Mouse (Mus musculus): ENCODE measurements around the gene Skp1a. TPM values are rescaled to one million over a fixed set of nuclear protein-coding genes. Genes with fewer than 3 reads are reported as not detected.

Skp1a gene
- polyA plus RNA-seq, 1 experiment from 2014 or later, result 979 TPM

DNA sequence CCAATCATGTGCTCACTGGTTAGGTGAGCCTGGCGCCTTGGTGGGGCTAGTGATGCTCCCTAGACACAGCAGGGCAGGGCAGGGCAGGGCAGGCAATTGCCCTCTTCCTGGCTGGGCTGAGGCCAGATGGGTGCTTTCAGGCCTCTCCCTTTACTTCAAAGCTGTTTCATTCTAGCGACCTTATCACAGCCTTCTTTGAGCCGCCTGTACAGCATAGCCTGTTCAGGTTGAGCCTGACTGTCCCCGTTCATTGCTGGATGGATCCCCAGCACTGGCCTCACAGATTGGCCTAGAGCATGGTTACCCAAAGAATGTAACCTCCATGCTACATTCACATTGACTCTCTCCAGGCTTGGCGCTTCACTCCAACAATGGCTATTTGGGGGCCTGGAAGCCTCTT is 1.1 kb upstream of the Skp1a start:
- Histone ChIP-seq H3K4me1 (peaks cover 21% of the 10 kb centered on the region), H3K4me3 (peak overlapping the region; percentile 97), H3K9ac (peak overlapping the region; percentile 97), H3K9me3 (replicated peaks) (no peaks in the 10 kb centered on the region), H3K27ac (peak overlapping the region; percentile 99; the same call in 1 of the 2 replicates), H3K4me2 (replicated peaks) (peak overlapping the region; percentile 77), H3K36me3 (peaks cover 2% of the 10 kb centered on the region), H3K27me3 (no peaks in the 10 kb centered on the region)
- 73% methylated on average over 5 of the region's 5 CpGs for WGBS
- no peak for ATAC-seq (ENCODE audit: low FRiP score)

DNA sequence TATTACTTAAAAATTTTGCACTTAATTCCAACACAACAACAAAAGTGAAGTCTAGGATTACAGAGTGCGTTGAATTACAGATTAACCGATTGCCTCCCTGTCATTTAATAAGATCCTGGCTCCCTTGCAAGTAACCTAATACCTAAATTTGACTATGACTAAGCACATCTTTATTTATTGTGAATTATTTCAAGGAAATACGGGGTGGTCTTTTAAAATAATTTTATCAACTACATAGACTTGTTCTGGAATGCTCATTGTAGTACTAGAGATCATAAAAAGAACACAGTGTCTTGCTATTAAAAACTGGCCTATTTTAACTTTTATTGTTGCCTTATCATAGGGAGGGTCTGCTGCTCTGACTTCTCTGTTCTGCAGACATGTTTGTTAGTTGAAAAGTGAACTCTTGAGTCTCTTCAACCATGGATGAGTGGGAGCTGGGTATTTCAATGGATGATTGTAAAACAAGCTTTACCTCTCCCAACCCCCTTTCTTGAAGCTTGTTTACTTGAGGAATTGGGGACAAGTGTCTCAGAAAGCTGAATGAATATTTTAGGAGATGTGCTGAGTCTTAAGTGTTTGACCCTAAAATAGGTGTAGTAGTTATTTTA is 1.4 kb downstream of the Skp1a start:
- H3K27ac ChIP-seq, result no peak overlapping the region
- no peaks in the 10 kb centered on the region for H3K9me3 ChIP-seq (replicated peaks)
- peak overlapping the region; percentile 97 for H3K9ac ChIP-seq
- peaks cover 20% of the 10 kb centered on the region for H3K36me3 ChIP-seq
- ATAC-seq (ENCODE audit: low FRiP score), result no peak
- H3K4me1 ChIP-seq, result peaks cover 21% of the 10 kb centered on the region
- H3K27me3 ChIP-seq, result no peaks in the 10 kb centered on the region
- peak overlapping the region; percentile 77 for H3K4me2 ChIP-seq (replicated peaks)
- 42% methylated on average over 3 of the region's 3 CpGs for WGBS
- H3K4me3 ChIP-seq, result peak overlapping the region; percentile 97

DNA sequence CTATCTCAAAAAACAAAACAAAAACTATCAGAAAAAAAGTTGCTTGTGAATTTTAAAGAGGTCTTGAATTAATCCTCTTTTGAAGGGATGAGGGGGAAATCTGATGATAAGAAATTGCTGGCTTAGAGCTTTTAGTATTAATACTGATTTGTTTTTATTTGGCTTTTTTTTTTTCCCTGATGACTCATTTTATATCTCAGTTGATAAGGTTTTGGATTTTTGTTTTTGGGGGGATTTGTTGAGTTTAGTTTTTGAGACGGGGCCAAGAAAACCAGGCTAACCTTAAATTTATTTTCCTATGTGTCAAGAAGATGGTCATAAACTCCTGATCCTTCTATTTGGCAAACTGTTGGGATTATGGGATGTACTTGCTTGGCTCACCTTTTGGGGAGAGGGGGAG is 2.1 kb downstream of the Skp1a start:
- no peak overlapping the region for H3K27ac ChIP-seq
- H3K9ac ChIP-seq, result no peak overlapping the region; the same call in 1 of the 2 replicates
- 97% methylated on average over 1 of the region's 1 CpGs for WGBS
- no peaks in the 10 kb centered on the region for H3K9me3 ChIP-seq (replicated peaks)
- H3K4me1 ChIP-seq, result peaks cover 21% of the 10 kb centered on the region
- no peak overlapping the region for H3K4me3 ChIP-seq
- peaks cover 26% of the 10 kb centered on the region for H3K36me3 ChIP-seq
- H3K4me2 ChIP-seq (replicated peaks), result peak overlapping the region; percentile 77
- no peak for ATAC-seq (ENCODE audit: low FRiP score)
- no peaks in the 10 kb centered on the region for H3K27me3 ChIP-seq

DNA sequence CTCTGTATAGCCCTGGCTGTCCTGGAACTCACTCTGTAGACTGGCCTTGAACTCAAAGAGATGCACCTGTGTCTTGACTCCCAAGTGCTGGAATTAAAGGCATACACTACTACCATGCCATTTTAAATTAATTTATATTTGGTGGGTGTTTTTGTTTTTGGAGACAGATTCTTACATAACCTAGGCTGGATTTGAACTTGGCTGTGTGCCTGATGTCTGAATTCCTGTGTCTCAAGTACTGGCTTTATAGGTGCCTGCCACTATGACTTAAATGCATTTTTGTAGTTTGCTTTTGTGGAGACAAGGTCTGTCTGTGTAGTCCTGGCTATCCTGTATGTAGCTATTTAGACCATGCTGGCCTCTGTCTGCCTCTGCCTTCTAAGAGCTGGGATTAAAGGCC is 2.7 kb downstream of the Skp1a start:
- H3K27ac ChIP-seq, result no peak overlapping the region
- no peaks in the 10 kb centered on the region for H3K27me3 ChIP-seq
- ATAC-seq (ENCODE audit: low FRiP score), result no peak
- H3K36me3 ChIP-seq, result peaks cover 29% of the 10 kb centered on the region
- no peak overlapping the region for H3K9ac ChIP-seq
- H3K9me3 ChIP-seq (replicated peaks), result no peaks in the 10 kb centered on the region
- H3K4me3 ChIP-seq, result no peak overlapping the region
- no peak overlapping the region; the same call in 1 of the 2 replicates for H3K4me2 ChIP-seq (replicated peaks)
- H3K4me1 ChIP-seq, result peaks cover 21% of the 10 kb centered on the region

DNA sequence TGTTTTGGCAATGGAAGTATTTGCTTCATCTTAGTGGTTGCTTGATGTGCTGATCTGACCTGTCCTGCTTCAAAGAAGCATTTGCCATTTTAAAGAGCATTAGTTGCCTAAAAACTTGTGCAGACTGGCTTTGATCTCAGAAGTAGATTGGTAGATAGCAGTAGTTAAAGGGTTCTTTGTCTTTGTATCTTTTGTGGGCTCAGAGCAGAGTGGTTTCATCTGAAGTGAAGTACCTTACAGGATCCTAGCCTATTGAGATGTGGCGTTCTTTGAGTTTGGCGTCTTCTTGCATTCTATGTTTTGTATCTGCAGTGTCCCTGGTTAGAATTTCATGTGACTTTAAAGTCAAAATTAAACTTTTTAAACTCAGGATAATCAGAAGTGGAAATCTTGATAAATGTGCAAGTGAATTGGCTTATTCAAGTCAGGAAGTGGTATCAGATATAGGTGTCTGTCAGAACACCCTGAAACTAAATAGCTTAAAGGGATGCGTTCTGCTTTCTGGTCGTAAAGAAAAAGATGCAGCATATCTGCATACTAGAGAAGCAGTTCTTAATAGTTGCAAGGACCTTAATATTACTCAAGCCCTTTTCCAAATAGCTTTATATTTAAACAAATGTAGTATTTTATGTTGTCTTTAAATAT is 9.2 kb downstream of the Skp1a start:
- WGBS, result 83% methylated on average over 4 of the region's 4 CpGs

DNA sequence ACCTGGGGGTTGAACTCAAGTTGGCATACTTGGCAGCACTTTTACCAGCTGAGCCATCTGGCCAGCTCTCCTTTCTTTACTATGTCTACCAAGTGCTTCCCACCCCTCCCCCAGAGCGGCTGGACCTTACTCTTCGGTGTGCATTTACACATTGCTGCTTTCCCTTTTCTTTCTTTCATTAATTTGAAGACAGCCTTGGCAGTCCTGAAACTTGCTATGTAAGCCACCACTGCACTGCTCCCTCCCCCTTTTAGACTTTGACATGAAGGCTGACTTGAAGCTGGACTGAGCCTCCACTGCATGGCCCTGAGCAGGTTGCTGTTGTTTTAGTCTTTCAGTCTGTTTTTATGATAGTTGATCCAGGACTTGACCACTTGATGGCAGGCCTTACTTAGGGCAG is 17.7 kb downstream of the Skp1a start:
- Histone ChIP-seq H3K4me3 (no peak overlapping the region), H3K36me3 (peaks cover 38% of the 10 kb centered on the region), H3K9ac (no peak overlapping the region), H3K27ac (no peak overlapping the region), H3K4me1 (no peaks in the 10 kb centered on the region), H3K27me3 (no peaks in the 10 kb centered on the region), H3K4me2 (replicated peaks) (no peak overlapping the region), H3K9me3 (replicated peaks) (no peaks in the 10 kb centered on the region)
- ATAC-seq (ENCODE audit: low FRiP score), result no peak
- 89% methylated on average over 2 of the region's 2 CpGs for WGBS

More for the DNA sequence above, 9.2 kb downstream of the Skp1a start:
- Histone ChIP-seq H3K27ac (no peak overlapping the region), H3K27me3 (no peaks in the 10 kb centered on the region), H3K36me3 (peaks cover 62% of the 10 kb centered on the region), H3K4me2 (replicated peaks) (no peak overlapping the region), H3K9me3 (replicated peaks) (no peaks in the 10 kb centered on the region), H3K4me3 (no peak overlapping the region), H3K9ac (no peak overlapping the region), H3K4me1 (no peaks in the 10 kb centered on the region)
- no peak for ATAC-seq (ENCODE audit: low FRiP score)

DNA sequence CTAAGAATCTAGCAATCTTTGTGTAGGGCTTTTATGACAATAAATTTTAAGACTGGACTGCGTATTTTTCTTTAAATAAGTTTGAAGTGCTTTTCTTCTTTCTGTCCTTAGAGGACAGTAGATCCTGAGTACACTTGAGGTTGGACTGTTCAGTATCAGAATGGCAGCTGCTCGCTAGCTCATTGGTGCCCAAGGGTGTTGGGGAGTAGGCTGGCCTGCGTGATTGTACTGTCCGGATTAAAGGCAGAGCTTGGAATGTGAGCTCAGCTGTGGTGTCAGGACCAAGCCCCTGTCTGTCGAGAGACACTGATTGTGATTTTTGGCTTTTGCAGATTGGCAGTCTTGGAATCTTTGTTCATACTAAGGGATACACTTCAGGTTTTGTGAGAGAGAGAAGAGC is 20.0 kb downstream of the Skp1a start:
- H3K4me1 ChIP-seq, result no peaks in the 10 kb centered on the region
- 83% methylated on average over 5 of the region's 5 CpGs for WGBS
- no peaks in the 10 kb centered on the region for H3K9me3 ChIP-seq (replicated peaks)
- H3K27me3 ChIP-seq, result no peaks in the 10 kb centered on the region
- H3K27ac ChIP-seq, result no peak overlapping the region
- H3K36me3 ChIP-seq, result peaks cover 22% of the 10 kb centered on the region; the same call in 1 of the 2 replicates
- H3K4me3 ChIP-seq, result no peak overlapping the region
- H3K9ac ChIP-seq, result no peak overlapping the region
- H3K4me2 ChIP-seq (replicated peaks), result no peak overlapping the region
- no peak for ATAC-seq (ENCODE audit: low FRiP score)

DNA sequence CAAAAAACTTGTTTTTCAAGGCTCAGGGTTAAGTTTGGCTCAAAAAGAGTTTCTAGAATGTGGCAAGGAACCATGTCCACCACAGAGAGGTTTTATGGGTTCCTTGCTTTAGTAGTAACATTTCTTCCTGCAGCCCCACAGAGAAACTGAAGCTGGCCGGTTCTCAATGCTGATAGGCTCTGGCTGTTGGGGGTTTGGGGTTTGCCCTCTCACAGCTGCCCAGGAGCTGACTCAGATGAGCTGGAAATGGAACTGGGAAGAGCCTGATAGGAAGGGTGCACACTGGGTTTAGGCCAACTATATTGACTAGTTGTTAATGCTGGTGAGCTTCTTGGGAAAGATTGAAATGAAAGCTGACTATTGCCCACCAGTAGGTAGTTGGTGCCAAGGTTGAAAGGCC is 20.9 kb downstream of the Skp1a start:
- H3K27ac ChIP-seq, result no peak overlapping the region
- no peaks in the 10 kb centered on the region for H3K27me3 ChIP-seq
- WGBS, result 83% methylated on average over 1 of the region's 1 CpGs
- no peak overlapping the region for H3K4me2 ChIP-seq (replicated peaks)
- H3K4me3 ChIP-seq, result no peak overlapping the region
- H3K9ac ChIP-seq, result no peak overlapping the region
- H3K4me1 ChIP-seq, result no peaks in the 10 kb centered on the region
- no peaks in the 10 kb centered on the region for H3K9me3 ChIP-seq (replicated peaks)
- peaks cover 16% of the 10 kb centered on the region; the same call in 1 of the 2 replicates for H3K36me3 ChIP-seq
- ATAC-seq (ENCODE audit: low FRiP score), result no peak

DNA sequence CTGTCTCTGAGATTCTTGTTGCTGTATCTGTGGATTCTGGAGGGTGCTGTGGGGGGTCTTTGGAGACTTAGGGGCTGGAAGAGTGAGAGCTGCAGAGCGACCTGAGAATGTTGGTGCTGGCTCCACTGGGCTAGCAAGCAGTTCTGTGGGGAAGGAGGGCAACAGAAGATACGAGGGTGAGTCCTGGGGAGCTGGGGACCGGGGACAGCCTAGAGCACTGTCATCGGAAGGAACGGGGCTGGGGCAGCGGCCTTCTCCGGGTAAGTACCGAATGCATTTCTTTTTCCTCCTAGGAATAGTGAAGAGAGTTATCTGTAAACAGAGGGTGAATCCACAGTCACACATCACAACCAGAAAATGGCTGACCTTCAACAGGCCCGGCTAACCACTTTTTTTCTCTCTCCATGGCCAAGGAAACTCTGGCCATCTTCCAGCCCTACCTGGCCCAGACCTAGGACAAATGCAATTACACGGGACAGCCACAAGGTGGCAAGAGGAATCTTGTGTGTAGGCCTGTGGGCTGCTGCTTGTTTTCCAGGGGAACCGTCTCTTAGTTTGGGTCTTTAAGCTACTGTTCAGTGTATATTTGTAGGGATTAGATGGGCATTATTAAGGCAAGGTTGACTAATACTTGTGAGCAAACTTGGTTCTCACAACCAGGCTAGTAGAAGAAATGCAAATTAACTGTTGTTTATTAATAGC is 22.0 kb downstream of the Skp1a start:
- H3K27me3 ChIP-seq, result no peaks in the 10 kb centered on the region
- H3K36me3 ChIP-seq, result peaks cover 10% of the 10 kb centered on the region; the same call in 1 of the 2 replicates
- 69% methylated on average over 11 of the region's 11 CpGs for WGBS
- H3K4me1 ChIP-seq, result no peaks in the 10 kb centered on the region
- no peak overlapping the region for H3K27ac ChIP-seq
- H3K4me3 ChIP-seq, result no peak overlapping the region
- no peaks in the 10 kb centered on the region for H3K9me3 ChIP-seq (replicated peaks)
- H3K4me2 ChIP-seq (replicated peaks), result no peak overlapping the region
- H3K9ac ChIP-seq, result no peak overlapping the region
- ATAC-seq (ENCODE audit: low FRiP score), result no peak

DNA sequence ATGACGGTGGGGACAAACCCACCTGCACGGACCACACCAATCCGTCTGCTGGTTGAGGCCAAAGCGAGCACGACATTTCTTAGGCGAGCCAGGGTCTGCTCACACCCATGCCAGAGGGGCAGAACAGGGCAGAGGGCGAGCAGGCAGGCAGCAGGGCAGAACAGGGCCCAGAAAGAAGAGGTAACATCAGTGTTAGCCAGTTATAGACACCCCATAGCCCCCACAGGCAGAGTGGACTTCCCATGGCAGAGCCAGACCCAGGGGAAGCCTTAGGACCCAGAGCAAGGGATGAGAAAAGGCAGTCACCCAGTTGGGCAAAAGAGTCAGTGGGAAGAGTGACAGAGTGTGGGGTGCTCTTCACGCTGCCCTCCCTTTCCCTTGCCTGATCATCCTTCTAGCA is 23.3 kb downstream of the Skp1a start:
- Histone ChIP-seq H3K4me1 (no peaks in the 10 kb centered on the region), H3K4me2 (replicated peaks) (no peak overlapping the region), H3K4me3 (no peak overlapping the region), H3K9ac (no peak overlapping the region), H3K36me3 (peaks cover 1% of the 10 kb centered on the region; the same call in 1 of the 2 replicates), H3K27ac (no peak overlapping the region), H3K27me3 (no peaks in the 10 kb centered on the region), H3K9me3 (replicated peaks) (no peaks in the 10 kb centered on the region)
- no peak for ATAC-seq (ENCODE audit: low FRiP score)
- WGBS, result 88% methylated on average over 8 of the region's 8 CpGs

DNA sequence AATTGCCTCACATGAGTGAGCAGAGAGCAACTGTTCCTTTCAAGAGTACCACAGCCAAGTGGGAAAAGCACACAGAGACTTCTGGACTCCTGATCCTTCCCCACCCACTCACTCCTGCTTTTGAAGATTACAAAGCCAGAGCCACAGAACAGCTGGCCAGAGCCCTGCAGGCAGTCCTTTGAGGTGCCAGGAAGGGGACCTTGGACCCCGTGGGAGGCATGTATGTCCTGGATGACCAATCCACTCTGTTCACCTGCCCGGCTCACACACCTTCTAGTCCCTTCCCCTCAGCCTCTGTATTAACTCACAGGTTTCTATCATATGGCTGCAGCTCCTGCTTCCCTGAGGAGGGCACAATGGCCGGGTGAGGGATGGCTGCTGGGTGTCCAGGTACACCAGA is 25.6 kb downstream of the Skp1a start:
- Histone ChIP-seq H3K27ac (no peak overlapping the region), H3K9me3 (replicated peaks) (no peaks in the 10 kb centered on the region), H3K27me3 (no peaks in the 10 kb centered on the region), H3K4me2 (replicated peaks) (no peak overlapping the region), H3K4me1 (no peaks in the 10 kb centered on the region), H3K4me3 (no peak overlapping the region), H3K36me3 (no peaks in the 10 kb centered on the region), H3K9ac (no peak overlapping the region)
- no peak for ATAC-seq (ENCODE audit: low FRiP score)
- WGBS, result 95% methylated on average over 3 of the region's 3 CpGs

DNA sequence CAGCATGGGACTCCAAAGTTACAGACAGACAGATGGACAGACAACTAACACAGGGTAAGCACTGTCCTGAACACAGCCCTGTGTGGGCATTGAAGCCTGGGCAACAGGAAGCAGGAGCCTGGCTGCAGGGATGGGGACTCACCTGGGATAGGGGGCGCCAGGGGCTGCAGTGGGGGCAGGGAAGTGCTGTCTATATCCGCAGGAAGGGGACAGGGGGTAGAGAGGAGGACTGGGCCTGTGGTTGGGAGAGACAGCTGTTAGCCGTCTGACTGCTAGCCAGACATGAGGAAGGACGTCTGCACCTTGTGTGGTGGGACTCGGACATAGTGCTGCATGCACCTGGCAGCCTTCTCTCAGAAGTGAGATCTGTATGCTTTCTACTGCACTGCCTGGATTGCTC is 26.9 kb downstream of the Skp1a start:
- Histone ChIP-seq H3K27ac (no peak overlapping the region), H3K4me1 (no peaks in the 10 kb centered on the region), H3K4me2 (replicated peaks) (no peak overlapping the region), H3K9ac (no peak overlapping the region), H3K9me3 (replicated peaks) (no peaks in the 10 kb centered on the region), H3K27me3 (no peaks in the 10 kb centered on the region), H3K4me3 (no peak overlapping the region), H3K36me3 (no peaks in the 10 kb centered on the region)
- WGBS, result 70% methylated on average over 5 of the region's 5 CpGs
- ATAC-seq (ENCODE audit: low FRiP score), result no peak

All from hindbrain, embryonic 12.5 days (tissue).